Mouse (Mus musculus): Measurements from ENCODE around the gene Il1r1. TPM values are rescaled to one million over a fixed set of nuclear protein-coding genes. Genes with fewer than 3 reads are reported as not detected.
A peak's percentile ranks its signal among the peaks of the same experiment; 100 is the strongest.

Gene Il1r1
- polyA plus RNA-seq, 1 experiment from 2014 or later = 0.62 TPM

DNA sequence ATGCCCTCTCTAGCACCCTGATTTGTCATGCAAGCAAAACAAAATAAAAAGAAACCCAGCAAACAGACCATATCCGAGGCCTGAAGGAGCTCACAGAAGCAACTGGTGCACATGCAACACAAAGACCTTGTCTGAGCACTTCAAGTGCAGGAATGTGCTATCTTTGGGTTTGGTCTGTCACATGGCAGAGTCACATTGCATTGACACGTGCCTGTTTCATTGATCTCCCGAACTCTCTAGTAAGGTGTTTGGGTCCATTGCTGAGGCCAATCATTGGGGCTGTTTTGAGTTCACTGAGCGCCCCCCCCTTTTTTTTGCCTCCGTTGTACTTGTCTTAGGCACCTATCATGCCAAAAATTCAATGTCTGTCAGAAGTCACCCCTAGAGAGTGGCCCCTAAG is 7.4 kb upstream of the Il1r1 start:
- no peaks in the 10 kb centered on the region for H3K27me3 ChIP-seq (replicated peaks; ENCODE audit: low read depth, poor library complexity, severe bottlenecking)
- no peak for DNase-seq (ENCODE audit: low spot score)
- H3K4me3 ChIP-seq = no peak overlapping the region
- WGBS = 86% methylated on average over 5 of the region's 5 CpGs
- H3K36me3 ChIP-seq (replicated peaks) = no peaks in the 10 kb centered on the region
- H3K9me3 ChIP-seq = no peaks in the 10 kb centered on the region
- H3K27ac ChIP-seq (replicated peaks) = no peak overlapping the region
- H3K4me1 ChIP-seq = no peaks in the 10 kb centered on the region

DNA sequence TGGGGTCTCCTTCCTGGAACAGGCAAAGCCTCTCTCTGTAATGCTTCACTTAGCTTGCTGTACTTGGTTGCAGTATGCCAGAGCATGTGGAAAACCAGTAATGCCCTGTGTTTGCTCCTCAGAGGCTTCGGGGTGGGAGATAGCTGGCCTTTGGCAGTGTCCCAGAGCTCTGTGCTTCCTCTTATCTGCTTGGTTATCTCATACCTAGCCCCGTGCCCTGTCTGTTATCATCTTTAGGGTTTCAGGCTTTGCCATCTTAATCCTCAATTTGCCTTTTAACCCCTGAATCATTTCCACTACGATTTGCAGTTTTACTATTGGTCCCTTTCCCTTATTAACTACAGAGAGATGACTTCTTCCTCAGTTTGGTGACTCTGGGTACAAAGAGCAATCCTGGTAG is 6.3 kb upstream of the Il1r1 start:
- no peaks in the 10 kb centered on the region for H3K27me3 ChIP-seq (replicated peaks; ENCODE audit: low read depth, poor library complexity, severe bottlenecking)
- WGBS = 82% methylated on average over 3 of the region's 3 CpGs
- no peak overlapping the region for H3K4me3 ChIP-seq
- no peaks in the 10 kb centered on the region for H3K36me3 ChIP-seq (replicated peaks)
- H3K27ac ChIP-seq (replicated peaks) = no peak overlapping the region
- no peaks in the 10 kb centered on the region for H3K9me3 ChIP-seq
- H3K4me1 ChIP-seq = no peaks in the 10 kb centered on the region
- no peak for DNase-seq (ENCODE audit: low spot score)

DNA sequence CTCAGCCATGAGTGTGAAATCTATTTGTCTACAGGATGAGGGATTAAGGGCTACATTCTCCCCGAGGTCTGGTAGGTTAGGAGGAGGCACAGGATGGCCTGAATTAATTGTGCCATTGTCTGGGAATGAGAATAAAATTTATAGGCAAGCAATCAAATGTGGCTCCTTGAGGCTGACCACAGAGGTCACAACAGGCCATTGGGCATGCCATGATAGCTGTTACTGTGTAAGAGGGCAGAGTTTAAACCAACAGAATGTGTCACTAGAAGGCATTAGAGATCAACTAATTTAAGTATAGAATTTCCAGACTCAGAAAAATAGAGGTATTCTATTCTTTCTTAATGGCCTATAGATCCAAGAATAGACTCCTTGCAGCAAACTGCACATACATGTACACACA is 4.3 kb upstream of the Il1r1 start:
- Histone ChIP-seq H3K36me3 (replicated peaks) (no peaks in the 10 kb centered on the region), H3K27me3 (replicated peaks; ENCODE audit: low read depth, poor library complexity, severe bottlenecking) (no peaks in the 10 kb centered on the region), H3K27ac (replicated peaks) (no peak overlapping the region), H3K4me1 (peaks cover 8% of the 10 kb centered on the region; the same call in 1 of the 2 replicates), H3K4me3 (no peak overlapping the region), H3K9me3 (no peaks in the 10 kb centered on the region)
- 67% methylated on average over 1 of the region's 1 CpGs for WGBS
- no peak for DNase-seq (ENCODE audit: low spot score)

DNA sequence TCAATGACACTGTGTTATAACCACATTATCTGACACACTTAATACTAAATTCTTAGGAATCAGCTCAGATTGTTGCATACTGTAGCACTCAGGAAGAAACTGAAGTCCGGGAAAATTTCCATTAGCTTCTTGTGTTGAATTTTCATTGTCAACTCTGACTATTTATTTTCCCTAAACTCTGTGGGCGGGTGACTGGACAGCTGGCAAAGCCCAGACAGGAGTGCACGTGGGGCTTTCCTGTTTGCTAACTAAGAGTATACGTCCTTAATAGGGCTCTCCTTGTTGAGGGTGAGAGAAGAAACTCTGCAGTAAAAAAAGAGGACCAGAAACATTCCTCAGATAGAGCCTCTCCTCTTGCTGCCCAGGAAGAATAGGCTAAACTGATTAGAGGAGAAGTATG is 3.0 kb upstream of the Il1r1 start:
- DNase-seq (ENCODE audit: low spot score) = no peak
- Histone ChIP-seq H3K4me1 (peaks cover 8% of the 10 kb centered on the region; the same call in 1 of the 2 replicates), H3K36me3 (replicated peaks) (no peaks in the 10 kb centered on the region), H3K27me3 (replicated peaks; ENCODE audit: low read depth, poor library complexity, severe bottlenecking) (no peaks in the 10 kb centered on the region), H3K27ac (replicated peaks) (no peak overlapping the region), H3K4me3 (no peak overlapping the region), H3K9me3 (no peaks in the 10 kb centered on the region)
- WGBS = 74% methylated on average over 4 of the region's 4 CpGs

DNA sequence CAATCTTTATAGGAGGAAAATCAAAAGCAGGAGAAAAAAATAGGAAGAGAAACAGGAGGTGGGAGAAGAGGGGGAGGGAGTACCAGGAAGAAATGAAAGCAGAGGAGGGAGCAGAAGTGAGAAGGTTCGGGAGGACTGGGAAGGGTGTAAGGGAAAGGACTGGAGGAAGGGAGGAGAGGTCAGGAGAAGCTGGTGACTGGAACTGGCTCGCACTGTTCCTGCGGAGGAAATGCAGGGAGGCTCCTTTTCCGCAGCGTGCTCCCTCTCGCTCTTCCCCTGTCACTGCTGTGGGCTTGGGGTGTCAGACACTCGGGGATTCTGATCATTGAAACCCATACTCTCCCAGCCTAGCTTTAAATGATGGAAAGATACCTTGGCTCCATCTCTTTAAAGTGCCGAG is 2.2 kb upstream of the Il1r1 start:
- Histone ChIP-seq H3K27me3 (replicated peaks; ENCODE audit: low read depth, poor library complexity, severe bottlenecking) (no peaks in the 10 kb centered on the region), H3K4me3 (no peak overlapping the region), H3K36me3 (replicated peaks) (no peaks in the 10 kb centered on the region), H3K4me1 (peaks cover 8% of the 10 kb centered on the region; the same call in 1 of the 2 replicates), H3K9me3 (no peaks in the 10 kb centered on the region), H3K27ac (replicated peaks) (no peak overlapping the region; the same call in 1 of the 2 replicates)
- no peak for DNase-seq (ENCODE audit: low spot score)
- 78% methylated on average over 8 of the region's 8 CpGs for WGBS

DNA sequence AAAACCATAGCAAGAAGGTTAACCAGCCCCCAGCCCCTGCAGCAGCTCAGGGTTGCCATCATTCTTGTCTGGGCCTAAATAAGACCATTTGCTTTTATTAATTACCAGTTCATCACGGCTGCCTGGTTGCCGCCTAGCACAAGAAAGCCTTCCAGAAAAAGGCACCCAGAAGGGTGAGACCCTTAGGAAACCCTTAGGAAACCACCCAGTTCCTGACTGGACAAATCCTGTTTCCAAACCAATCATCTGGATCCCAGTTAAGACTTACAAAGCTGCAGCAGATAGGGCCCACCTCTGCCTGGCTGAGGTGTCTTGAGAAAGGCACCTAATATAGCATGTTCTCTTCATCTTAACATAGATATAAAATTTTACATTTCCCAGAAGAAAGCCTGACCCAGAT is 1.3 kb upstream of the Il1r1 start:
- H3K9me3 ChIP-seq = no peaks in the 10 kb centered on the region
- no peak overlapping the region for H3K27ac ChIP-seq (replicated peaks)
- no peaks in the 10 kb centered on the region for H3K27me3 ChIP-seq (replicated peaks; ENCODE audit: low read depth, poor library complexity, severe bottlenecking)
- no peaks in the 10 kb centered on the region for H3K36me3 ChIP-seq (replicated peaks)
- H3K4me1 ChIP-seq = peaks cover 13% of the 10 kb centered on the region; the same call in 1 of the 2 replicates
- H3K4me3 ChIP-seq = no peak overlapping the region
- no peak for DNase-seq (ENCODE audit: low spot score)
- 91% methylated on average over 2 of the region's 2 CpGs for WGBS

DNA sequence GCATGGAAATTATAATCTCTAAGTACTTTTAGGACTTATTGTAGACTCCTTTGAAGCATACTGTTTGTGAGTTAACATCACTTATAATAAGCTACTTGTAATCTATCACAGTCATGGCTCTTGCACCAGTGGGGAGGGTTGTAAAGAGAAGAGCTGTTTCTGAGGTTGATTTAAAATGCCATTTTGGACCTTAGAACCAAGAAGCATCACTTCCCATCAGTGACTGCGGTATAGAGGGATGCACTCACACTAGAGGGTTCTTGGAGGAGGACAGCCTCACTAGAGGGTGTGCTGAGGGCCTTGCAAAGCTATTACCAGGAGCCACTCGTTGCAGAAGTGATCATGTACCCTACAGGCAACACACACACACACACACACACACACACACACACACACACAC is 700 bp downstream of the Il1r1 start:
- no peak for DNase-seq (ENCODE audit: low spot score)
- WGBS = 82% methylated on average over 2 of the region's 2 CpGs
- Histone ChIP-seq H3K4me3 (no peak overlapping the region), H3K36me3 (replicated peaks) (no peaks in the 10 kb centered on the region), H3K27me3 (replicated peaks; ENCODE audit: low read depth, poor library complexity, severe bottlenecking) (no peaks in the 10 kb centered on the region), H3K27ac (replicated peaks) (no peak overlapping the region), H3K4me1 (peaks cover 13% of the 10 kb centered on the region; the same call in 1 of the 2 replicates), H3K9me3 (no peaks in the 10 kb centered on the region)

DNA sequence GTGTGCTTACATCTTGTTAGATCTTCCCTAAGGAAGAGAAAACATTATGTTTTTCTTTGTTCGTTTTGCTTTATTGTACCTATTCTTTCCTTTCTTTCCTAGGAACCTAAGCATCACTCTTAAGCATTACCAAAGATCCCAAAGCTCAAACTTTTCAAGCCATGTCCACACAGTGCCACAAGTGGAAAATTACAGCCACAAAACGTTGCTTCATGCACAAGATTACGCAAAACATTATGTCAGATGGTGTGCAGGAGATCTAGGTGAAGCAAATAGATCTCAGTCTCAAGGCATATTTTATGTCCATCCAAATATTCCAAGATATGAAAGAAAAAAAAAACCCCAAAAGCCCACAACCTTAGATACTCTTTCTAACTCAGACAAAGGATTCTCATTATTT is 4.2 kb downstream of the Il1r1 start:
- WGBS = 86% methylated on average over 3 of the region's 3 CpGs
- H3K4me3 ChIP-seq = no peak overlapping the region
- H3K9me3 ChIP-seq = no peaks in the 10 kb centered on the region
- H3K27me3 ChIP-seq (replicated peaks; ENCODE audit: low read depth, poor library complexity, severe bottlenecking) = no peaks in the 10 kb centered on the region
- no peak overlapping the region for H3K27ac ChIP-seq (replicated peaks)
- H3K4me1 ChIP-seq = peaks cover 28% of the 10 kb centered on the region
- no peaks in the 10 kb centered on the region for H3K36me3 ChIP-seq (replicated peaks)
- DNase-seq (ENCODE audit: low spot score) = no peak

DNA sequence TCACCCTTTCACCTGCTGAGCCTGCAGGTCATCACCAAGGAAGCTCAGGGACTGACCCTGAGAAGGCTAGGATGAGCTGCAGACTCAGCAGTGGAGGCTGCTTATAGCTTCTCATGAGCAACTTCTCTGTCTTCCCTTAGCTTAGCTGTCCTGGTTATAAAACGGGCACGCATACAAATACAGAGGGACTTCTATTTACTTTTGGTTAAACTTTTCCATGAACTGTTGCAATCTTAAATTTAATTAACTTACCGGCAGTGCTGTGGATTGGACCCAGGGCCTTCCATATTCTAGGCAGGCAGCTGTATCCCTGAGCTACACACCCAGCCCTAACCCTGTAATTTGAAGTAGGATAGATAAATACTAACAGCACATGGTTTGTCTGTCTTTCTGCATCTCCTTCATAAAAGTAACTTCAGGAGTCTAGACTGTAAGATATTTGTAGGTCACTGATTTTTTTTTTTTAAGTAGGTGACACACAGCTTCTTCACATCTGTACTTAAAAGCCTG is 4.9 kb downstream of the Il1r1 start:
- 92% methylated on average over 3 of the region's 3 CpGs for WGBS

DNA sequence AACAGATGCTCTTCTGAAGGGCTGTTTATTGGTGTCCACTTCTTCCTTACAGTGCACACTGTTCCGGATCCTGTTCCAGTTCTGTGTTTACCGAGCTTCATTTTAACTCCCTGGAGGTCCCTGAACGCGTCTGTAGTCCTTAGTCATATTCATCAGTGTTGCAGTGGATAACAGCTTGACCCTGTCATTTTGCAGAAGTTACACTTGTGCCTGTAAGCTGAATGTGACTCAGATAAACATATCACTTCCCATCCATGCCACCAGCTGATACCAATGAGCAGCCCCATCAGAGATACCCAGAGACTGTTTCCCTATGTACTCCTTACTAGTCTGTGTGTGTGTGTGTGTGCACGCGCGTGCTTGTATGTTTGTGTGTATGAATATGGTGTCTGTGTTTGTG is 5.5 kb downstream of the Il1r1 start:
- WGBS = 91% methylated on average over 7 of the region's 7 CpGs

More for the DNA sequence above, 4.9 kb downstream of the Il1r1 start:
- H3K9me3 ChIP-seq = no peaks in the 10 kb centered on the region
- H3K4me3 ChIP-seq = no peak overlapping the region
- H3K27me3 ChIP-seq (replicated peaks; ENCODE audit: low read depth, poor library complexity, severe bottlenecking) = no peaks in the 10 kb centered on the region
- DNase-seq (ENCODE audit: low spot score) = no peak
- H3K36me3 ChIP-seq (replicated peaks) = no peaks in the 10 kb centered on the region
- H3K27ac ChIP-seq (replicated peaks) = no peak overlapping the region
- H3K4me1 ChIP-seq = peaks cover 23% of the 10 kb centered on the region

DNA sequence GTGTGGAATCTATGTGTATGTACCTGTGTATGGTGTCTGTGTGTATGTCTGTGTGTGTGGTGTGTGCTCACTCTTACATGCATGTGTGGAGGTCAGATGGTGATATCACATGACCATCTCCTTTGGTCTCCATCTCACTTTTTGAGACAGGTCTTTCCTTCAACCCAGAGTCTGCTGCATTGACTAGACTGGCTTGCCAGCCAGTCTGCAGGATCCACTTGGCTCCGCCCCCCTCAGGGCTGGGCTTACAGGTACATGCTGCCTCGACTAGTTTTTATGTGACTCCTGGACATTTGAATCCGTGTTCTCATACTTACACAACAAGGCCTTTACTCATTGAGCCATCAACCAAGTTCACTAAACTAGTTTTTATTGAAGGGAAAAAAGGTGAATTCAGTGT is 6.2 kb downstream of the Il1r1 start:
- DNase-seq (ENCODE audit: low spot score) = no peak
- Histone ChIP-seq H3K36me3 (replicated peaks) (no peaks in the 10 kb centered on the region), H3K4me3 (no peak overlapping the region), H3K27me3 (replicated peaks; ENCODE audit: low read depth, poor library complexity, severe bottlenecking) (no peaks in the 10 kb centered on the region), H3K27ac (replicated peaks) (no peak overlapping the region), H3K9me3 (no peaks in the 10 kb centered on the region), H3K4me1 (peaks cover 20% of the 10 kb centered on the region)
- WGBS = 88% methylated on average over 3 of the region's 3 CpGs

More for the DNA sequence above, 5.5 kb downstream of the Il1r1 start:
- Histone ChIP-seq H3K27ac (replicated peaks) (no peak overlapping the region), H3K27me3 (replicated peaks; ENCODE audit: low read depth, poor library complexity, severe bottlenecking) (no peaks in the 10 kb centered on the region), H3K9me3 (no peaks in the 10 kb centered on the region), H3K36me3 (replicated peaks) (no peaks in the 10 kb centered on the region), H3K4me1 (peaks cover 20% of the 10 kb centered on the region), H3K4me3 (no peak overlapping the region)
- DNase-seq (ENCODE audit: low spot score) = no peak

DNA sequence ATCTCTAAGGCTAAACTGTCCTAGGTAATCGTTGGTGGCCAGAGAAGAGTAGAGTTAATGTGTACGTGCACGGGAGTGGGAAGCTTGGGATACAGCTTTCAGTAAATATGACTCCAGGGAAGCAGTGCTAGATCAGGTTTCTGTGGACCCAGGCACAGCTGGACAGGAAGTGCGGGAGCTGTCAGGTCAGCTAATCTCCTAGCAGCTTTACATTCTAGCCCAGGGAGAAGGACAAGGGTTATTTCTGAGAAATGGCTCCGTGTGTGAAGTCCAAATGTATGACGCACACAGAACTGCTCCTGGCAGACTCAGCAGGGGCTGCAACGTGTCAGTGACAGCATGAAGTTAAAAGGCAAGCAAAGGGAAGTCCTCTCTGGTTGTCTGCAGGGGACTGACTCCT is 8.3 kb downstream of the Il1r1 start:
- DNase-seq (ENCODE audit: low spot score) = peak; percentile 46
- H3K9me3 ChIP-seq = no peaks in the 10 kb centered on the region
- no peaks in the 10 kb centered on the region for H3K36me3 ChIP-seq (replicated peaks)
- H3K27ac ChIP-seq (replicated peaks) = no peak overlapping the region
- peaks cover 31% of the 10 kb centered on the region for H3K4me1 ChIP-seq
- no peak overlapping the region for H3K4me3 ChIP-seq
- WGBS = 43% methylated on average over 7 of the region's 7 CpGs
- no peaks in the 10 kb centered on the region for H3K27me3 ChIP-seq (replicated peaks; ENCODE audit: low read depth, poor library complexity, severe bottlenecking)

DNA sequence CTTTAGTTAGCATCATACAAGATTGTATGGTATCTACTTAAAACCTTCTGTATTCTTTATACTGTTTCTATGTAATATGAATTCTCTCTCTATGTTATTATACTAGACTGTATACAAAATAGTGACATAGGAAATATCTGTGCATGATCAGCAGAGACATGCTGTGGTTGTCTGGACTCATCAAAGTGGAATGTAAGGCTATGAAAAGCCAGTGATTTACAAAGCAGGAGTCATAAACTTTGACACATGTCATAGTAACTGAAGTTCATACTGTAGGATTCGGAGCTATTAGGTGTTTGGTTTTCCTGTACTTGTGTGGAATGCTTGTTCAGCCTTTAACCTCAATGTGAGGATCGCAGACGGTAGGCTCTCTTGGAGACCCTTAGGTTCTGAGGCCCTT is 8.7 kb downstream of the Il1r1 start:
- Histone ChIP-seq H3K9me3 (no peaks in the 10 kb centered on the region), H3K36me3 (replicated peaks) (no peaks in the 10 kb centered on the region), H3K27me3 (replicated peaks; ENCODE audit: low read depth, poor library complexity, severe bottlenecking) (no peaks in the 10 kb centered on the region), H3K27ac (replicated peaks) (no peak overlapping the region), H3K4me3 (no peak overlapping the region), H3K4me1 (peaks cover 29% of the 10 kb centered on the region)
- no peak for DNase-seq (ENCODE audit: low spot score)
- WGBS = 79% methylated on average over 3 of the region's 3 CpGs
